Mouse (Mus musculus) stomach, adult 2 months (tissue): ENCODE results near the gene Gm21746. TPM values are rescaled to one million over a fixed set of nuclear protein-coding genes. Genes with fewer than 3 reads are reported as not detected.

ENCODE experiments used
- polyA plus RNA-seq: library from polyadenylated mRNA; depleted of rRNA; stranded (reverse); fragments of >200 nt; gene quantifications from 2 replicates; pipeline ENCODE4 v1.2.3, GENCODE M21; 2012; rRNA removed

Gene Gm21746
- not detected in 2 replicates for polyA plus RNA-seq

DNA sequence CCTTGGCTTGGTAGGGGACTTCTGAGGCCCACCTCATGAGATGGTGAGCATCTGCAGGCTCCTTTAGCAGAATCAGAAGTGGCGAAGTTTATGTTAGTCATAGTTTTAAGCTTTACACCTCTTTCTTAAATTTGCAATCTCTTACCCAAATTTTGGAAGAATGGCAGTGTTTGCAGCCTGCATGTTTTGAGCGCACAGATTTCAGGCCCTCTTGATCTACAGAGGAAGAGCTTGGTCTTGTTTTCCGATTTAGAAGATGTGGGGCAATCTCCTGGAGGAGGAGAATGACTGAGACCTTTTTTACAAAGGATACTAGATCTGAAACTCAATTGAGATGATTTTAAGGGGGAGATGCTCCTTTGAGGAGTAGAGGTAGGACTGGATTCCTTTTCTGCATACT lies at the start of gene Gm21746:
Gene Gm21746 (minus strand): TSS at position 101 of the 400 bp plus-strand sequence.

DNA sequence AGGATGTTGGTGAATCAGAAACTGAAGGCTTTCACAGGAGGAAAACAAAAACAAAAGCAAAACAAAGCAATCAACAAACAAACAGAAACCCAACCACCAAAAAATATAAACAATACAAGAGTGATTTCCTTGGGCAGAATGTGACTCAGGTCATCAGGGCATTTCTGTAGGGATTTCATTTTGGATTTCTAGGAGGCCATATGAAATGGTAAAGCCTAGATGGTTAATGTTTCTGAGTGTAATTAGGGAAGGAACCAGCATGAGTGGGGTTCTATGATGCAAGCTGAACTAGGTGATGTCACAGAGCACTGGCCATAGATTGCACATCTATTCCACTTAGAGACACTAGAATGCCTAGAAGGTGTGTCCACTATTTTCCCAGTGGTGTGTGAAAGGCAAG lies 29.0 kb upstream of the Gm21746 start, which contains the start of gene Gm20873:
Gene Gm20873 (plus strand): TSS at position 301 of the 400 bp plus-strand sequence.

Other genes with a start within 250 kb of the Gm21746 start
- gene Gm20873, start 29.1 kb upstream of the Gm21746 start, polyA plus RNA-seq: not detected in 2 replicates